Mouse (Mus musculus): ENCODE measurements around the gene Eci2. TPM values are rescaled to one million over a fixed set of nuclear protein-coding genes. Genes with fewer than 3 reads are reported as not detected.
A peak's percentile ranks its signal among the peaks of the same experiment; 100 is the strongest.
"Not testable (repeated sequence)": the region's sequence is repeated elsewhere in the genome, so short reads cannot be mapped to it uniquely, and the experiment has no call there.

The Eci2 gene
- total and polyA plus RNA-seq, 2 experiments from 2014 or later = 102 to 103 TPM

- peak overlapping the region; percentile 76 for H3K4me2 ChIP-seq (ENCODE audit: low read depth)
- no peaks in the 10 kb centered on the region for H3K27me3 ChIP-seq (ENCODE audit: insufficient read depth, low read length)
- DNase-seq (peak; percentile 6), ATAC-seq (no peak)
- H3K27ac ChIP-seq (ENCODE audit: low read depth, low read length) = no peak overlapping the region
- peaks cover 17% of the 10 kb centered on the region for H3K36me3 ChIP-seq (ENCODE audit: insufficient read depth)
- no peaks in the 10 kb centered on the region for H3K9me3 ChIP-seq (ENCODE audit: low read length)
- H3K9ac ChIP-seq = peak overlapping the region; percentile 74; the same call in 1 of the 2 replicates
- peaks cover 8% of the 10 kb centered on the region; the same call in 1 of the 2 replicates for H3K4me1 ChIP-seq (ENCODE audit: insufficient read depth)
- no peak for TF ChIP-seq CTCF (IDR thresholded peaks at IDR 0.05; ENCODE audit: low read depth)
- peak overlapping the region; percentile 57 for H3K4me3 ChIP-seq (ENCODE audit: low read depth, low read length)
- 60% methylated on average over 4 of the region's 4 CpGs for WGBS
Observed at GRCm38 (mm10) chr13:34993085-34993484, 33.8 kb downstream of the Eci2 start.

GRCm38 (mm10) chr13:34991581-34992273 lies 35.2 kb downstream of the Eci2 start:
- H3K9ac ChIP-seq = no peak overlapping the region
- ATAC-seq = no peak
- no peaks in the 10 kb centered on the region for H3K27me3 ChIP-seq (ENCODE audit: insufficient read depth, low read length)
- no peak for TF ChIP-seq CTCF (IDR thresholded peaks at IDR 0.05; ENCODE audit: low read depth)
- no peak overlapping the region for H3K4me3 ChIP-seq (ENCODE audit: low read depth, low read length)
- H3K27ac ChIP-seq (ENCODE audit: low read depth, low read length) = no peak overlapping the region
- no peaks in the 10 kb centered on the region for H3K9me3 ChIP-seq (ENCODE audit: low read length)
- WGBS = 75% methylated on average over 4 of the region's 4 CpGs
- peaks cover 31% of the 10 kb centered on the region for H3K36me3 ChIP-seq (ENCODE audit: insufficient read depth)
- DNase-seq = no peak
- H3K4me1 ChIP-seq (ENCODE audit: insufficient read depth) = peaks cover 8% of the 10 kb centered on the region; the same call in 1 of the 2 replicates
- H3K4me2 ChIP-seq (ENCODE audit: low read depth) = no peak overlapping the region

GRCm38 (mm10) chr13:34983479-34983878 lies 43.4 kb downstream of the Eci2 start:
- H3K4me1 ChIP-seq (ENCODE audit: insufficient read depth); H3K27ac ChIP-seq (ENCODE audit: low read depth, low read length); H3K9ac ChIP-seq; H3K4me3 ChIP-seq (ENCODE audit: low read depth, low read length); H3K27me3 ChIP-seq (ENCODE audit: insufficient read depth, low read length); H3K9me3 ChIP-seq (ENCODE audit: low read length); ATAC-seq; H3K4me2 ChIP-seq (ENCODE audit: low read depth); DNase-seq: not testable (repeated sequence)
- WGBS = 100% methylated on average over 1 of the region's 1 CpGs
- H3K36me3 ChIP-seq (ENCODE audit: insufficient read depth) = peaks cover 62% of the 10 kb centered on the region

- H3K9me3 ChIP-seq (ENCODE audit: low read length); H3K4me1 ChIP-seq (ENCODE audit: insufficient read depth); H3K9ac ChIP-seq; ATAC-seq; H3K27ac ChIP-seq (ENCODE audit: low read depth, low read length); H3K27me3 ChIP-seq (ENCODE audit: insufficient read depth, low read length); DNase-seq; H3K4me2 ChIP-seq (ENCODE audit: low read depth); H3K4me3 ChIP-seq (ENCODE audit: low read depth, low read length): not testable (repeated sequence)
- H3K36me3 ChIP-seq (ENCODE audit: insufficient read depth) = peaks cover 50% of the 10 kb centered on the region
- 70% methylated on average over 5 of the region's 5 CpGs for WGBS
Observed at GRCm38 (mm10) chr13:34978635-34979034, 48.3 kb downstream of the Eci2 start.

- ATAC-seq = no peak
- TF ChIP-seq CTCF (IDR thresholded peaks at IDR 0.05; ENCODE audit: low read depth) = no peak
- 96% methylated on average over 3 of the region's 3 CpGs for WGBS
- Histone ChIP-seq H3K9me3 (ENCODE audit: low read length) (no peaks in the 10 kb centered on the region), H3K4me1 (ENCODE audit: insufficient read depth) (no peaks in the 10 kb centered on the region), H3K9ac (no peak overlapping the region), H3K36me3 (ENCODE audit: insufficient read depth) (peaks cover 50% of the 10 kb centered on the region), H3K4me2 (ENCODE audit: low read depth) (no peak overlapping the region), H3K27me3 (ENCODE audit: insufficient read depth, low read length) (no peaks in the 10 kb centered on the region), H3K4me3 (ENCODE audit: low read depth, low read length) (no peak overlapping the region), H3K27ac (ENCODE audit: low read depth, low read length) (no peak overlapping the region)
- DNase-seq = no peak
Observed at GRCm38 (mm10) chr13:34977410-34977809, 49.5 kb downstream of the Eci2 start.

- 89% methylated on average over 4 of the region's 4 CpGs for WGBS
- ATAC-seq = no peak
Observed at GRCm38 (mm10) chr13:34976116-34976515, 50.8 kb downstream of the Eci2 start.

GRCm38 (mm10) chr13:34973770-34974169 lies 53.1 kb downstream of the Eci2 start:
- H3K4me3 ChIP-seq (ENCODE audit: low read depth, low read length) = no peak overlapping the region
- H3K9ac ChIP-seq = no peak overlapping the region
- H3K4me1 ChIP-seq (ENCODE audit: insufficient read depth) = no peaks in the 10 kb centered on the region
- no peaks in the 10 kb centered on the region for H3K27me3 ChIP-seq (ENCODE audit: insufficient read depth, low read length)
- H3K9me3 ChIP-seq (ENCODE audit: low read length) = no peaks in the 10 kb centered on the region
- peak; percentile 9; the same call in 1 of the 2 replicates for TF ChIP-seq CTCF (IDR thresholded peaks at IDR 0.05; ENCODE audit: low read depth)
- H3K36me3 ChIP-seq (ENCODE audit: insufficient read depth) = peaks cover 19% of the 10 kb centered on the region
- no peak overlapping the region for H3K27ac ChIP-seq (ENCODE audit: low read depth, low read length)
- H3K4me2 ChIP-seq (ENCODE audit: low read depth) = no peak overlapping the region
- no peak for ATAC-seq
- no peak for DNase-seq
- WGBS = 54% methylated on average over 1 of the region's 1 CpGs

More at GRCm38 (mm10) chr13:34976116-34976515, 50.8 kb downstream of the Eci2 start:
- no peak overlapping the region for H3K4me2 ChIP-seq (ENCODE audit: low read depth)
- no peak overlapping the region for H3K9ac ChIP-seq
- no peaks in the 10 kb centered on the region for H3K4me1 ChIP-seq (ENCODE audit: insufficient read depth)
- H3K27ac ChIP-seq (ENCODE audit: low read depth, low read length) = no peak overlapping the region
- H3K36me3 ChIP-seq (ENCODE audit: insufficient read depth) = peaks cover 38% of the 10 kb centered on the region
- DNase-seq = no peak
- no peak for TF ChIP-seq CTCF (IDR thresholded peaks at IDR 0.05; ENCODE audit: low read depth)
- H3K9me3 ChIP-seq (ENCODE audit: low read length) = no peaks in the 10 kb centered on the region
- no peaks in the 10 kb centered on the region for H3K27me3 ChIP-seq (ENCODE audit: insufficient read depth, low read length)
- no peak overlapping the region for H3K4me3 ChIP-seq (ENCODE audit: low read depth, low read length)

Measured in forebrain, postnatal 0 days (tissue).